Mouse (Mus musculus): ENCODE measurements around the gene Lmcd1. TPM values are rescaled to one million over a fixed set of nuclear protein-coding genes. Genes with fewer than 3 reads are reported as not detected.

Gene Lmcd1
- polyA plus RNA-seq, 1 experiment from 2014 or later: 13.4 TPM

- Histone ChIP-seq H3K4me3 (replicated peaks) (no peak overlapping the region), H3K4me1 (replicated peaks) (no peaks in the 10 kb centered on the region), H3K9ac (no peak overlapping the region), H3K36me3 (no peaks in the 10 kb centered on the region), H3K27me3 (replicated peaks) (no peaks in the 10 kb centered on the region), H3K27ac (no peak overlapping the region), H3K4me2 (replicated peaks) (no peak overlapping the region), H3K9me3 (no peaks in the 10 kb centered on the region)
- no peak for ATAC-seq
- 63% methylated on average over 1 of the region's 1 CpGs for WGBS
Observed at GRCm38 (mm10) chr6:112266631-112267030, 6.9 kb upstream of the Lmcd1 start.

- no peak overlapping the region for H3K4me3 ChIP-seq (replicated peaks)
- no peaks in the 10 kb centered on the region for H3K36me3 ChIP-seq
- no peak for ATAC-seq
- H3K9ac ChIP-seq: no peak overlapping the region
- H3K27ac ChIP-seq: no peak overlapping the region
- 71% methylated on average over 6 of the region's 6 CpGs for WGBS
- H3K4me1 ChIP-seq (replicated peaks): no peaks in the 10 kb centered on the region
- no peak overlapping the region for H3K4me2 ChIP-seq (replicated peaks)
- no peaks in the 10 kb centered on the region for H3K27me3 ChIP-seq (replicated peaks)
- no peaks in the 10 kb centered on the region for H3K9me3 ChIP-seq
Observed at GRCm38 (mm10) chr6:112267661-112268357, 5.7 kb upstream of the Lmcd1 start.

DNA sequence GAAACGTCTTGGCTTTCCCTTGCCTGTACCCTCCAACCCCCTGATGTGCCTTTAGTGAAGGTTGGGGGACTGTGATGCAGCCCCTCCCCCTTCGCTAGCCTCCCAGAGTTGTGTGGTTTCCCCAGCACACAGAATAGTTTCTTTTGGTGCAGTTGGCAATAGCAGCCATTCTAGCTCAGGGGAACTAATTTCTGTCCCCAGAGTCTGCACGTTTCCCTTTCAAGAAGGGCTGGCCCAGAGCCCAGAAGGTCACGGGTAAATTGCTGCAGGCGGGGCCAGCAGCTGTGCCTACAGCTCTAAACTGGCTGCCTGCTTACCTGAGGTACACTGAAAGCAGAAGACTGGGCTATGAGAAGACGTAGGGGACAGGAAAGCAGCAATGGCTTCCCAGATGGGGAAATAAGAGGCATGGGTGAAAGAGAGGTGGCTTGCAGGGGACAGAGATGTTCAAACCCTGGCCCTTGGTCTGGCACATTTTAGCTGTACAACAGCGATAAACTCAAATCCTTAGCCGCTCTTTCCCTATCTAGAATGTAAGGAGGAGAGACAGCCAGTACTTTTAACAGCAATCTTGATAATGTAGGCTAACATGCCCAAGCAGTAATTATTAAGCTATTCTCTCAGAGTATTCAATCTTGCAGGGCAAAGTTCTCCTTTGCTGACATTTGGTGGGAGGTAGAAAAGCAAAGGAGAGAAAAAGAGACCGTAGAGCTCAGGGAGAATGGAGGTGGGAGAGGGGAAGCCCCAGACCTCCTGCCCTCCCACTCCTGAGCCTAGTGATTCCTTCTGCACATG is 900 bp downstream of the Lmcd1 start:
- Histone ChIP-seq H3K36me3 (no peaks in the 10 kb centered on the region), H3K27ac (peak overlapping the region; percentile 38), H3K4me3 (replicated peaks) (peak overlapping the region; percentile 29), H3K27me3 (replicated peaks) (no peaks in the 10 kb centered on the region), H3K4me1 (replicated peaks) (peaks cover 17% of the 10 kb centered on the region), H3K9ac (no peak overlapping the region), H3K9me3 (no peaks in the 10 kb centered on the region), H3K4me2 (replicated peaks) (peak overlapping the region; percentile 69)
- 26% methylated on average over 9 of the region's 9 CpGs for whole genome bisulfite sequencing
- ATAC-seq: peak; percentile 85

GRCm38 (mm10) chr6:112275731-112276245 is 2.2 kb downstream of the Lmcd1 start:
- H3K9me3 ChIP-seq: no peaks in the 10 kb centered on the region
- no peak for ATAC-seq
- no peak overlapping the region for H3K9ac ChIP-seq
- H3K4me3 ChIP-seq (replicated peaks): no peak overlapping the region
- H3K27ac ChIP-seq: no peak overlapping the region
- H3K27me3 ChIP-seq (replicated peaks): no peaks in the 10 kb centered on the region
- no peak overlapping the region for H3K4me2 ChIP-seq (replicated peaks)
- H3K36me3 ChIP-seq: no peaks in the 10 kb centered on the region
- WGBS: 68% methylated on average over 6 of the region's 6 CpGs
- H3K4me1 ChIP-seq (replicated peaks): peaks cover 17% of the 10 kb centered on the region

DNA sequence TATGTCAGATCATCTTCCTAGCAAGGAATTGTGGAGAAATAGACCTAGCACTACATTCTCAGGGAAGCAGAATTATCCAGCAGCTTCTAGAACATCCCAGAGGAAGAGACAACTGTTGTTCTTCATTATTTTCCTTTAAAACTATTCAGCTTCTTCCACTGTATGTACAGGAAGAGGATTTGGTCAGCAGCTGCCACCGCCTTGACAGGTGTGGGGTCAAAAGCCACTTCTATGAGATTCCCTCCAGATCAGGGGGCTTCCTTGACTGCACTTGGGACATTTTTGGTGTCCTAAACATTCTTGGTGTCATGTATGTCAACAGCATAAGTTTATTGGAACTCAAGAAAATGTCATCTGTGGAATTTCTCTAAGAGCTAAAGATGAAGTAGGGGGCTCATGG is 5.2 kb downstream of the Lmcd1 start:
- H3K27ac ChIP-seq: no peak overlapping the region
- no peaks in the 10 kb centered on the region for H3K27me3 ChIP-seq (replicated peaks)
- peaks cover 11% of the 10 kb centered on the region for H3K4me1 ChIP-seq (replicated peaks)
- H3K4me3 ChIP-seq (replicated peaks): no peak overlapping the region
- no peak overlapping the region for H3K9ac ChIP-seq
- 83% methylated on average over 1 of the region's 1 CpGs for WGBS
- ATAC-seq: no peak
- no peaks in the 10 kb centered on the region for H3K9me3 ChIP-seq
- H3K4me2 ChIP-seq (replicated peaks): no peak overlapping the region
- H3K36me3 ChIP-seq: no peaks in the 10 kb centered on the region

GRCm38 (mm10) chr6:112280161-112280560 is 6.6 kb downstream of the Lmcd1 start:
- Histone ChIP-seq H3K9me3 (no peaks in the 10 kb centered on the region), H3K4me3 (replicated peaks) (no peak overlapping the region), H3K9ac (no peak overlapping the region), H3K4me2 (replicated peaks) (no peak overlapping the region), H3K36me3 (no peaks in the 10 kb centered on the region), H3K27me3 (replicated peaks) (no peaks in the 10 kb centered on the region), H3K4me1 (replicated peaks) (no peaks in the 10 kb centered on the region), H3K27ac (no peak overlapping the region)
- ATAC-seq: no peak
- 99% methylated on average over 2 of the region's 2 CpGs for WGBS

DNA sequence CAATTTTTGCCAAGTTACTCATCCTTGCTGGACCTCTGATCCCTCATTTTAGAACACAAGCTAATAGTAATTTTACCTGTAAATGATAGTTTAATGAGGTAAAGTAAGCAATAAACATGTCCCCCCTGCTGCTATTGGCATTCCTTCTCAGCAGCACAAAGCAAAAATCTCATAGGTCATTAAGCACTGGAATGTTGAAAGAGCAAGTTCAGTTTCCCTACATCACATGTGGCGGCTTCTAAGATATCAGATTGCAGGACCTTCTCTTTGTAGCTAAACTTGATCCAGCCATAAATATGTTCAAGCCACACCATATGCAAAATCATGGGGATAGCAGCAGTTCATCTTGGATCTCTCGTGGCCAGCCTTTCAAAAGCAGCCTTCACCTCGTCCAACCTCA is 7.4 kb downstream of the Lmcd1 start:
- Histone ChIP-seq H3K4me3 (replicated peaks) (no peak overlapping the region), H3K36me3 (no peaks in the 10 kb centered on the region), H3K9me3 (no peaks in the 10 kb centered on the region), H3K9ac (no peak overlapping the region), H3K27ac (no peak overlapping the region), H3K27me3 (replicated peaks) (no peaks in the 10 kb centered on the region), H3K4me1 (replicated peaks) (no peaks in the 10 kb centered on the region), H3K4me2 (replicated peaks) (no peak overlapping the region)
- WGBS: 64% methylated on average over 3 of the region's 3 CpGs
- ATAC-seq: no peak

GRCm38 (mm10) chr6:112281935-112282334 is 8.4 kb downstream of the Lmcd1 start:
- H3K9ac ChIP-seq: no peak overlapping the region
- H3K27ac ChIP-seq: no peak overlapping the region
- no peak overlapping the region for H3K4me2 ChIP-seq (replicated peaks)
- H3K9me3 ChIP-seq: no peaks in the 10 kb centered on the region
- no peaks in the 10 kb centered on the region for H3K36me3 ChIP-seq
- no peak overlapping the region for H3K4me3 ChIP-seq (replicated peaks)
- WGBS: 92% methylated on average over 2 of the region's 2 CpGs
- H3K4me1 ChIP-seq (replicated peaks): no peaks in the 10 kb centered on the region
- no peak for ATAC-seq
- H3K27me3 ChIP-seq (replicated peaks): no peaks in the 10 kb centered on the region

- 70% methylated on average over 2 of the region's 2 CpGs for WGBS
- Histone ChIP-seq H3K9me3 (no peaks in the 10 kb centered on the region), H3K4me3 (replicated peaks) (no peak overlapping the region)
Observed at GRCm38 (mm10) chr6:112284087-112284486, 10.5 kb downstream of the Lmcd1 start.

GRCm38 (mm10) chr6:112287671-112288070 is 14.1 kb downstream of the Lmcd1 start:
- WGBS: 82% methylated on average over 9 of the region's 9 CpGs
- no peak overlapping the region for H3K4me3 ChIP-seq (replicated peaks)
- no peak overlapping the region for H3K4me2 ChIP-seq (replicated peaks)
- ATAC-seq: no peak
- no peaks in the 10 kb centered on the region for H3K36me3 ChIP-seq
- H3K27me3 ChIP-seq (replicated peaks): no peaks in the 10 kb centered on the region
- H3K4me1 ChIP-seq (replicated peaks): no peaks in the 10 kb centered on the region
- H3K9me3 ChIP-seq: no peaks in the 10 kb centered on the region
- H3K9ac ChIP-seq: no peak overlapping the region
- 0 out of 2 replicates have a peak overlapping the region, but pooled peaks have one; percentile 17 for H3K27ac ChIP-seq

More at GRCm38 (mm10) chr6:112284087-112284486, 10.5 kb downstream of the Lmcd1 start:
- no peak for ATAC-seq
- Histone ChIP-seq H3K9ac (no peak overlapping the region), H3K36me3 (no peaks in the 10 kb centered on the region), H3K4me1 (replicated peaks) (no peaks in the 10 kb centered on the region), H3K27me3 (replicated peaks) (no peaks in the 10 kb centered on the region), H3K4me2 (replicated peaks) (no peak overlapping the region), H3K27ac (no peak overlapping the region)

GRCm38 (mm10) chr6:112288271-112288670 is 14.7 kb downstream of the Lmcd1 start:
- no peaks in the 10 kb centered on the region for H3K27me3 ChIP-seq (replicated peaks)
- no peak for ATAC-seq
- 80% methylated on average over 3 of the region's 3 CpGs for WGBS

GRCm38 (mm10) chr6:112291146-112291545 is 17.6 kb downstream of the Lmcd1 start:
- Histone ChIP-seq H3K27me3 (replicated peaks) (no peaks in the 10 kb centered on the region), H3K4me3 (replicated peaks) (no peak overlapping the region), H3K36me3 (no peaks in the 10 kb centered on the region), H3K9me3 (no peaks in the 10 kb centered on the region), H3K4me2 (replicated peaks) (no peak overlapping the region), H3K4me1 (replicated peaks) (0 out of 2 replicates have a peak, but pooled peaks cover 4% of the 10 kb centered on the region), H3K9ac (no peak overlapping the region), H3K27ac (no peak overlapping the region)
- WGBS: 80% methylated on average over 4 of the region's 4 CpGs
- no peak for ATAC-seq

More at GRCm38 (mm10) chr6:112288271-112288670, 14.7 kb downstream of the Lmcd1 start:
- H3K27ac ChIP-seq: no peak overlapping the region
- no peaks in the 10 kb centered on the region for H3K9me3 ChIP-seq
- no peak overlapping the region for H3K9ac ChIP-seq
- no peaks in the 10 kb centered on the region for H3K4me1 ChIP-seq (replicated peaks)
- no peaks in the 10 kb centered on the region for H3K36me3 ChIP-seq
- H3K4me3 ChIP-seq (replicated peaks): no peak overlapping the region
- H3K4me2 ChIP-seq (replicated peaks): no peak overlapping the region

Data from intestine, embryonic 15.5 days (tissue).